Mouse (Mus musculus) hindbrain, postnatal 0 days (tissue): ENCODE measurements around the gene Fbxo47. TPM values are rescaled to one million over a fixed set of nuclear protein-coding genes. Genes with fewer than 3 reads are reported as not detected.
A peak's percentile ranks its signal among the peaks of the same experiment; 100 is the strongest.

Experiments
- ATAC-seq: fragments of 200-750 bp; cut with Nextera tagmentation; 2 replicates; pipeline ENCODE4 v1.8.0; 2017; ENCODE audit warnings: mild to moderate bottlenecking, moderate TSS enrichment, moderate library complexity
- DNase-seq: peaks from one replicate; pipeline ENCODE4 v3.0.0-alpha.2; 2015; ENCODE audit warnings: low spot score
- H3K27ac ChIP-seq: fragments of 300-500 bp; sonication (generic); 2 replicates; pipeline ENCODE4 v1.5.1; 2014; ENCODE audit warnings: mild to moderate bottlenecking
- H3K27me3 ChIP-seq: fragments of 300-500 bp; sonication (generic); 2 replicates; pipeline ENCODE4 v1.6.1; 2014; ENCODE audit warnings: low read length, mixed read lengths; ENCODE audit not compliant: insufficient read depth
- H3K36me3 ChIP-seq: fragments of 300-500 bp; sonication (generic); 2 replicates; pipeline ENCODE4 v1.6.1; 2014; ENCODE audit warnings: low read length, mixed read lengths; ENCODE audit not compliant: insufficient read depth
- H3K4me1 ChIP-seq: fragments of 300-500 bp; sonication (generic); 2 replicates; pipeline ENCODE4 v1.6.1; 2014; ENCODE audit warnings: antibody characterized with exemption, low read length, mixed read lengths; ENCODE audit not compliant: insufficient read depth
- H3K4me2 ChIP-seq: fragments of 300-500 bp; sonication (generic); 2 replicates; pipeline ENCODE4 v1.6.1; 2014; ENCODE audit warnings: low read depth, mild to moderate bottlenecking, low read length, moderate library complexity, mixed read lengths
- H3K4me3 ChIP-seq: fragments of 300-500 bp; sonication (generic); 2 replicates; pipeline ENCODE4 v1.5.1; 2014; ENCODE audit warnings: low read length
- H3K9ac ChIP-seq: fragments of 300-500 bp; sonication (generic); replicated peaks from 2 replicates; pipeline ENCODE4 v1.6.1; 2014; ENCODE audit warnings: mild to moderate bottlenecking, low read length, moderate library complexity, mixed read lengths
- H3K9me3 ChIP-seq: fragments of 300-500 bp; sonication (generic); 2 replicates; pipeline ENCODE4 v1.6.1; 2016; ENCODE audit warnings: low read length, mixed read lengths
- CTCF ChIP-seq: IDR thresholded peaks from 2 replicates; pipeline ENCODE4 v1.5.1; 2016; ENCODE audit warnings: antibody characterized with exemption, control low read depth, low read depth
- WGBS: fragments of 180-500 bp; shearing (Covaris S2); extraction: QIAGEN DNeasy Blood & Tissue Kit; methylation state at CpG from one replicate; pipeline ENCODE4 v1.1.7; 2014; 5-methylcytosine and 5-hydroxymethylcytosine counted together
- polyA plus RNA-seq: library from polyadenylated mRNA; unstranded; fragments of >200 nt; fragmentation: Nextera tagmentation; extraction: Ambion mirVana; gene quantifications from 2 replicates; pipeline ENCODE4 v1.2.1, GENCODE M21; 2015
- total RNA-seq: library from RNA; depleted of rRNA; stranded (reverse); fragments of >200 nt; gene quantifications from 2 replicates; pipeline ENCODE4 v1.2.3, GENCODE M21; 2014

The Fbxo47 gene
- total and polyA plus RNA-seq, 2 experiments from 2014 or later: 0.36 to 0.47 TPM

GRCm38 (mm10) chr11:97826414-97826813 is 57.5 kb downstream of the Fbxo47 start:
- no peak overlapping the region for H3K27ac ChIP-seq
- H3K4me3 ChIP-seq: no peak overlapping the region
- no peak overlapping the region for H3K9ac ChIP-seq
- no peak for DNase-seq
- H3K4me1 ChIP-seq: no peaks in the 10 kb centered on the region
- ATAC-seq: no peak
- no peaks in the 10 kb centered on the region for H3K9me3 ChIP-seq
- H3K4me2 ChIP-seq: no peak overlapping the region
- WGBS: 64% methylated on average over 7 of the region's 7 CpGs
- no peak for TF ChIP-seq CTCF
- H3K36me3 ChIP-seq: peaks cover 28% of the 10 kb centered on the region
- H3K27me3 ChIP-seq: no peaks in the 10 kb centered on the region

GRCm38 (mm10) chr11:97825971-97826370 is 58.0 kb downstream of the Fbxo47 start:
- H3K4me3 ChIP-seq: no peak overlapping the region
- no peak overlapping the region for H3K4me2 ChIP-seq
- no peak for ATAC-seq
- no peak overlapping the region for H3K9ac ChIP-seq
- H3K36me3 ChIP-seq: peaks cover 28% of the 10 kb centered on the region
- H3K4me1 ChIP-seq: no peaks in the 10 kb centered on the region
- no peak overlapping the region for H3K27ac ChIP-seq
- TF ChIP-seq CTCF: no peak
- no peaks in the 10 kb centered on the region for H3K9me3 ChIP-seq
- no peaks in the 10 kb centered on the region for H3K27me3 ChIP-seq
- 82% methylated on average over 9 of the region's 9 CpGs for WGBS
- DNase-seq: no peak

- Histone ChIP-seq H3K27ac (peak overlapping the region; percentile 23; the same call in 1 of the 2 replicates), H3K27me3 (no peaks in the 10 kb centered on the region), H3K9me3 (no peaks in the 10 kb centered on the region), H3K4me2 (no peak overlapping the region), H3K4me1 (no peaks in the 10 kb centered on the region), H3K9ac (no peak overlapping the region), H3K4me3 (no peak overlapping the region), H3K36me3 (peaks cover 28% of the 10 kb centered on the region)
- ATAC-seq (peak; percentile 49; the same call in 1 of the 2 replicates), DNase-seq (no peak)
- no peak for TF ChIP-seq CTCF
- 84% methylated on average over 10 of the region's 10 CpGs for WGBS
These were observed 58.7 kb downstream of the Fbxo47 start for GRCm38 (mm10) chr11:97825295-97825694.

- H3K27ac ChIP-seq: peak overlapping the region; percentile 23; the same call in 1 of the 2 replicates
- no peak overlapping the region for H3K4me2 ChIP-seq
These were observed 59.1 kb downstream of the Fbxo47 start for GRCm38 (mm10) chr11:97824895-97825294.

GRCm38 (mm10) chr11:97824168-97824567 is 59.8 kb downstream of the Fbxo47 start:
- peaks cover 28% of the 10 kb centered on the region for H3K36me3 ChIP-seq
- WGBS: 93% methylated on average over 11 of the region's 11 CpGs
- no peak for DNase-seq

More at GRCm38 (mm10) chr11:97824895-97825294, 59.1 kb downstream of the Fbxo47 start:
- Histone ChIP-seq H3K27me3 (no peaks in the 10 kb centered on the region), H3K4me1 (no peaks in the 10 kb centered on the region), H3K9ac (no peak overlapping the region), H3K9me3 (no peaks in the 10 kb centered on the region), H3K36me3 (peaks cover 28% of the 10 kb centered on the region), H3K4me3 (no peak overlapping the region)
- no peak for TF ChIP-seq CTCF
- DNase-seq (peak; percentile 46), ATAC-seq (no peak)
- 47% methylated on average over 6 of the region's 6 CpGs for WGBS

GRCm38 (mm10) chr11:97822840-97823603 is 60.9 kb downstream of the Fbxo47 start:
- no peak for DNase-seq
- Histone ChIP-seq H3K4me3 (no peak overlapping the region), H3K36me3 (peaks cover 27% of the 10 kb centered on the region), H3K4me1 (peaks cover 6% of the 10 kb centered on the region), H3K4me2 (no peak overlapping the region), H3K27ac (no peak overlapping the region), H3K9me3 (no peaks in the 10 kb centered on the region), H3K27me3 (no peaks in the 10 kb centered on the region), H3K9ac (no peak overlapping the region)
- no peak for ATAC-seq
- WGBS: 68% methylated on average over 20 of the region's 20 CpGs
- no peak for TF ChIP-seq CTCF

More at GRCm38 (mm10) chr11:97824168-97824567, 59.8 kb downstream of the Fbxo47 start:
- ATAC-seq: no peak
- Histone ChIP-seq H3K4me1 (no peaks in the 10 kb centered on the region), H3K27ac (no peak overlapping the region), H3K4me2 (no peak overlapping the region), H3K4me3 (no peak overlapping the region), H3K9me3 (no peaks in the 10 kb centered on the region), H3K9ac (no peak overlapping the region), H3K27me3 (no peaks in the 10 kb centered on the region)
- no peak for TF ChIP-seq CTCF
